Mouse (Mus musculus) midbrain, embryonic 14.5 days (tissue): ENCODE measurements around the gene Clgn. TPM values are rescaled to one million over a fixed set of nuclear protein-coding genes. Genes with fewer than 3 reads are reported as not detected.

ENCODE experiments used
- ATAC-seq: fragments of 200-750 bp; cut with Nextera tagmentation; 2 replicates; pipeline ENCODE4 v1.8.0; 2017; ENCODE audit warnings: moderate number of reproducible peaks, moderate library complexity; ENCODE audit not compliant: low FRiP score, low TSS enrichment
- DNase-seq: peaks from one replicate; pipeline ENCODE4 v3.0.0-alpha.2; 2015
- H3K27ac ChIP-seq: fragments of 300-500 bp; sonication (generic); replicated peaks from 2 replicates; pipeline ENCODE4 v1.5.1; 2014; ENCODE audit warnings: mild to moderate bottlenecking, low read depth, low read length, moderate library complexity
- H3K27me3 ChIP-seq: fragments of 300-500 bp; sonication (generic); 2 replicates; pipeline ENCODE4 v1.6.1; 2014; ENCODE audit warnings: low read length, control low read depth, mixed read lengths; ENCODE audit not compliant: control insufficient read depth, insufficient read depth
- H3K36me3 ChIP-seq: fragments of 300-500 bp; sonication (generic); 2 replicates; pipeline ENCODE4 v1.6.1; 2014; ENCODE audit warnings: low read length, control low read depth; ENCODE audit not compliant: control insufficient read depth, insufficient read depth
- H3K4me1 ChIP-seq: fragments of 300-500 bp; sonication (generic); 2 replicates; pipeline ENCODE4 v1.6.1; 2014; ENCODE audit warnings: mild to moderate bottlenecking, antibody characterized with exemption, low read length, control low read depth; ENCODE audit not compliant: control insufficient read depth, insufficient read depth
- H3K4me2 ChIP-seq: fragments of 300-500 bp; sonication (generic); 2 replicates; pipeline ENCODE4 v1.6.1; 2014; ENCODE audit warnings: mild to moderate bottlenecking, low read length, moderate library complexity
- H3K4me3 ChIP-seq: fragments of 300-500 bp; sonication (generic); replicated peaks from 2 replicates; pipeline ENCODE4 v1.5.1; 2014; ENCODE audit warnings: low read depth, low read length
- H3K9ac ChIP-seq: fragments of 300-500 bp; sonication (generic); replicated peaks from 2 replicates; pipeline ENCODE4 v1.6.1; 2014; ENCODE audit warnings: mild to moderate bottlenecking, low read length, moderate library complexity
- H3K9me3 ChIP-seq: fragments of 300-500 bp; sonication (generic); 2 replicates; pipeline ENCODE4 v1.6.1; 2016; ENCODE audit warnings: low read length, control low read depth, mixed read lengths; ENCODE audit not compliant: control insufficient read depth
- WGBS: fragments of 180-500 bp; shearing (Covaris S2); extraction: QIAGEN DNeasy Blood & Tissue Kit; methylation state at CpG from one replicate; pipeline ENCODE4 v1.1.7; 2014; 5-methylcytosine and 5-hydroxymethylcytosine counted together
- polyA plus RNA-seq: library from polyadenylated mRNA; unstranded; fragments of >200 nt; fragmentation: Nextera tagmentation; extraction: Ambion mirVana; gene quantifications from 2 replicates; pipeline ENCODE4 v1.2.1, GENCODE M21; 2014

Clgn gene
- polyA plus RNA-seq, 1 experiment from 2014 or later = 10.2 TPM

DNA sequence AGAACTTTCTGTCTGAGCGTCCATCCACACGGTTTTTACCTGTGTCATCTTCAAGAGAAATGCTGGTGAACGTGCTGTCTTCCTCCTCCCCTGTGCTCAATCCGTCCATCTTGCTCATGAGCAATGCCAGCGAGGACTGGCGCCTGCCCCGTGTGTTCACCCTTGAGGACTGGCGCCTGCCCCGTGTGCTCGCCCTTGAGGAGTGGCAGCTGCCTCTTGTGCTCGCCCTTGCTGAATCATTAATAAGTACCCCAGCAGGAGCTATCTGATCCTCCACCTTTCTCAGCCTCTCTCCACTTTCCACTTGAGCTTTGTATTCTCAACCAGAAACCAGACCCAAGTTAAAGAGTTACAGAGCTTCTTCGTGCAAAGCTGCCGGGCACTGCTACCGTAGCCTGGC is 68.6 kb downstream of the Clgn start, which contains the start of gene Scoc:
Gene Scoc (minus strand): TSS at position 170 of the 400 bp plus-strand sequence.
- no peaks in the 10 kb centered on the region for H3K4me1 ChIP-seq
- 88% methylated on average over 14 of the region's 14 CpGs for WGBS
- DNase-seq (no peak), ATAC-seq (no peak)
- no peak within 1 kb of the TSS for H3K9ac ChIP-seq
- no peak within 1 kb of the TSS for H3K4me3 ChIP-seq
- no peaks in the 10 kb centered on the region for H3K36me3 ChIP-seq
- no peak within 1 kb of the TSS for H3K27ac ChIP-seq
- no peaks in the 10 kb centered on the region for H3K9me3 ChIP-seq
- H3K27me3 ChIP-seq = no peaks in the 10 kb centered on the region
- H3K4me2 ChIP-seq = no peak within 1 kb of the TSS

GRCm38 (mm10) chr8:83459606-83460005 is 69.9 kb downstream of the Clgn start:
- ATAC-seq (no peak), DNase-seq (no peak)
- no peak overlapping the region for H3K4me3 ChIP-seq
- H3K9me3 ChIP-seq = no peaks in the 10 kb centered on the region
- no peaks in the 10 kb centered on the region for H3K36me3 ChIP-seq
- H3K27me3 ChIP-seq = no peaks in the 10 kb centered on the region
- 69% methylated on average over 3 of the region's 3 CpGs for WGBS
- H3K4me2 ChIP-seq = no peak overlapping the region
- H3K4me1 ChIP-seq = no peaks in the 10 kb centered on the region
- H3K27ac ChIP-seq = no peak overlapping the region
- no peak overlapping the region for H3K9ac ChIP-seq

Other genes with a start within 250 kb of the Clgn start
- 21.7 and 22.1 TPM in 2 replicates for gene Tbc1d9, start 224.5 kb upstream of the Clgn start, polyA plus RNA-seq
- 9.3 and 13.1 TPM in 2 replicates for gene Gm10645, start 223.7 kb upstream of the Clgn start, polyA plus RNA-seq
- gene Ucp1, start 99.5 kb upstream of the Clgn start, polyA plus RNA-seq = not detected in 2 replicates
- 23.1 and 36.2 TPM in 2 replicates for gene Elmod2, start 57.4 kb upstream of the Clgn start, polyA plus RNA-seq
- not detected in 2 replicates for gene Mgat4d, start 41.4 kb upstream of the Clgn start, polyA plus RNA-seq
- gene Scoc, start 68.5 kb downstream of the Clgn start, polyA plus RNA-seq = 278 and 296 TPM in 2 replicates
- not detected in 2 replicates for gene Olfr370, start 145.9 kb downstream of the Clgn start, polyA plus RNA-seq
- gene Ndufb7, start 176.8 kb downstream of the Clgn start, polyA plus RNA-seq = 346 and 405 TPM in 2 replicates
- gene Tecr, start 218.1 kb downstream of the Clgn start, polyA plus RNA-seq = 987 and 1,278 TPM in 2 replicates
- 46.2 TPM in 2 replicates for gene Dnajb1, start 218.3 kb downstream of the Clgn start, polyA plus RNA-seq